Mouse (Mus musculus) stomach, adult 2 months (tissue): ENCODE data around the gene Cfap36. TPM values are rescaled to one million over a fixed set of nuclear protein-coding genes. Genes with fewer than 3 reads are reported as not detected.

Source experiments
- polyA plus RNA-seq: library from polyadenylated mRNA; depleted of rRNA; stranded (reverse); fragments of >200 nt; gene quantifications from 2 replicates; pipeline ENCODE4 v1.2.3, GENCODE M21; 2012; rRNA removed

The Cfap36 gene
- 0.36 and 0.37 TPM in 2 replicates for polyA plus RNA-seq

GRCm38 (mm10) chr11:29246883-29247650 lies at the start of gene Cfap36:
Cfap36 (minus strand) TSS chr11:29247409.

DNA sequence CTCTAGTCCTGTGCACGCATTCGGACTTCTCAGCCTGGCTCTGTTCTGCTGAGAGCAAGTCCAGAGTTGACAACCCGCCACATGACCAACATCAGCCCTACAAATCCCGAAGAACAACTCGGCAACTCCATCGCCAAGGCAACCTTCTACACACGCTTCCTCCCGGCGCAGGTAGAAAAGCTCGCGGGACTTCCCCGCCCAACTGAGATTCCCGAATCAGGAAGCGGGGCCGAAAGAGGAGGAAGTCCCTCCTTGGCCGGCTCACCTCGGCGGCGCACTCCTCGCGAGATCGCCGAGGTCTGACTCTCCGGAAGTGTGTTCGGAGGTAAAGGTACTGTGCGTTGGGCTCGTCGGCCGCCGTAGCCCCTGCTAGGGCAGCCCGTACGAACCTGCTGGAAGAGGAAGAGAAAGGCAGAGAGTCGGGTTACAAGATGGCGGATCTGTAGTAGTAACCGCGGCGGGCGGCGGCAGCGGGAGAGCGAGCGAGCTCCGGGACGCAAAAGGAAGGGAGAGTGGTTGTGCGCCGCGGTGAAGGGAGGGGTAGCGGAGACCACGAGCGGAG lies 74.6 kb downstream of the Cfap36 start, which contains the start of gene Ppp4r3b:
Ppp4r3b (plus strand) TSS at position 328 of the 562 bp plus-strand sequence.

Other genes with a start within 250 kb of the Cfap36 start
- gene Pnpt1, start 116.7 kb downstream of the Cfap36 start, polyA plus RNA-seq, result 1.8 and 2.8 TPM in 2 replicates
- 0.71 and 2.4 TPM in 2 replicates for gene Ppp4r3b, start 74.5 kb downstream of the Cfap36 start, polyA plus RNA-seq
- gene Ccdc88a, start 126.2 kb upstream of the Cfap36 start, polyA plus RNA-seq, result 0.10 and 0.13 TPM in 2 replicates